8 mouse cellular contexts compared by ENCODE assay signal in genomic region chr12:80153687-80154326, GRCm38 (mm10). TPM values are rescaled to one million over a fixed set of nuclear protein-coding genes. Genes with fewer than 3 reads are reported as not detected.
DNase-seq lines count a peak whose midpoint lies in the region; ATAC-seq and TF ChIP-seq lines count a peak whose summit lies in the region.

No protein-coding gene starts in this region.

- H3K4me3 ChIP-seq in hindbrain, embryonic 14.5 days (replicated peaks; ENCODE audit: low read length) = no peak overlapping the region
- H3K4me3 ChIP-seq in hindbrain, embryonic 12.5 days = no peak overlapping the region
- H3K4me3 ChIP-seq in C2C12 (ENCODE audit: insufficient read depth, poor library complexity, severe bottlenecking) = no peak overlapping the region
- H3K4me3 ChIP-seq in neural tube, embryonic 11.5 days (ENCODE audit: low read depth, low read length) = no peak overlapping the region

- peak; percentile 17 for TF ChIP-seq CTCF in C2C12 (IDR thresholded peaks at IDR 0.05; ENCODE audit: control insufficient read depth, insufficient read depth, insufficient read length)

- H3K79me2 ChIP-seq in C2C12 (ENCODE audit: control insufficient read depth, insufficient read depth) = no peaks in the 10 kb centered on the region

- no peak overlapping the region for H3K27ac ChIP-seq in hindbrain, embryonic 14.5 days
- no peak overlapping the region for H3K27ac ChIP-seq in hindbrain, embryonic 12.5 days
- H3K27ac ChIP-seq in neural tube, embryonic 11.5 days (ENCODE audit: low read depth, low read length) = no peak overlapping the region

- ATAC-seq in hindbrain, embryonic 14.5 days (ENCODE audit: low FRiP score) = no peak
- no peak for ATAC-seq in hindbrain, embryonic 12.5 days (ENCODE audit: low FRiP score)
- ATAC-seq in common myeloid progenitor, adult 5-6 weeks (replicated peaks; ENCODE audit: low read depth, poor library complexity, severe bottlenecking) = peak; percentile 74
- ATAC-seq in neural tube, embryonic 11.5 days (ENCODE audit: insufficient read depth, low FRiP score, low TSS enrichment) = no peak

- H3K4me2 ChIP-seq in hindbrain, embryonic 14.5 days (replicated peaks) = no peak overlapping the region
- H3K4me2 ChIP-seq in hindbrain, embryonic 12.5 days (replicated peaks) = no peak overlapping the region
- H3K4me2 ChIP-seq in neural tube, embryonic 11.5 days (ENCODE audit: low read depth) = no peak overlapping the region

- H3K36me3 ChIP-seq in hindbrain, embryonic 14.5 days (replicated peaks; ENCODE audit: control insufficient read depth, insufficient read depth) = no peaks in the 10 kb centered on the region
- H3K36me3 ChIP-seq in hindbrain, embryonic 12.5 days = no peaks in the 10 kb centered on the region
- no peaks in the 10 kb centered on the region for H3K36me3 ChIP-seq in C2C12 (ENCODE audit: control insufficient read depth, insufficient read depth)
- H3K36me3 ChIP-seq in neural tube, embryonic 11.5 days (ENCODE audit: control insufficient read depth, insufficient read depth, low read length) = no peaks in the 10 kb centered on the region

- H3K9me3 ChIP-seq in hindbrain, embryonic 14.5 days (ENCODE audit: control insufficient read depth, low read length) = no peaks in the 10 kb centered on the region
- H3K9me3 ChIP-seq in hindbrain, embryonic 12.5 days (replicated peaks) = 0 out of 2 replicates have a peak, but pooled peaks cover 3% of the 10 kb centered on the region
- H3K9me3 ChIP-seq in neural tube, embryonic 11.5 days (ENCODE audit: control insufficient read depth, low read length) = no peaks in the 10 kb centered on the region

- 46% methylated on average over 10 of the region's 10 CpGs for WGBS in hindbrain, embryonic 14.5 days
- 40% methylated on average over 10 of the region's 10 CpGs for WGBS in hindbrain, embryonic 12.5 days
- WGBS in neural tube, embryonic 11.5 days = 43% methylated on average over 10 of the region's 10 CpGs

- H3K27me3 ChIP-seq in hindbrain, embryonic 14.5 days (ENCODE audit: control insufficient read depth, insufficient read depth, low read length) = no peaks in the 10 kb centered on the region
- H3K27me3 ChIP-seq in hindbrain, embryonic 12.5 days = no peaks in the 10 kb centered on the region
- no peaks in the 10 kb centered on the region for H3K27me3 ChIP-seq in C2C12 (ENCODE audit: control insufficient read depth, insufficient read depth, insufficient read length)
- no peaks in the 10 kb centered on the region for H3K27me3 ChIP-seq in neural tube, embryonic 11.5 days (ENCODE audit: control insufficient read depth, insufficient read depth, low read length)

- H3K79me3 ChIP-seq in C2C12 (ENCODE audit: low read depth) = no peaks in the 10 kb centered on the region

- no peak overlapping the region for H3ac ChIP-seq in C2C12 (ENCODE audit: control insufficient read depth, insufficient read length, low read depth)

- intact Hi-C loops in left cerebral cortex, postnatal 4 days (cut with DNase I) = no loop called here

- no peak overlapping the region for H3K9ac ChIP-seq in hindbrain, embryonic 14.5 days
- H3K9ac ChIP-seq in hindbrain, embryonic 12.5 days = no peak overlapping the region
- no peak overlapping the region for H3K9ac ChIP-seq in neural tube, embryonic 11.5 days (ENCODE audit: low read length)

- no peaks in the 10 kb centered on the region for H3K4me1 ChIP-seq in hindbrain, embryonic 14.5 days (replicated peaks; ENCODE audit: control insufficient read depth, insufficient read depth, low read length)
- H3K4me1 ChIP-seq in hindbrain, embryonic 12.5 days = no peaks in the 10 kb centered on the region
- H3K4me1 ChIP-seq in neural tube, embryonic 11.5 days (ENCODE audit: control insufficient read depth, insufficient read depth, low read length) = no peaks in the 10 kb centered on the region

- peak; percentile 71 for DNase-seq in hindbrain, embryonic 14.5 days (ENCODE audit: low spot score)
- peak; percentile 84 for DNase-seq in NIH3T3 (ENCODE audit: low read depth)
- peak; percentile 68 for DNase-seq in left cerebral cortex, postnatal 4 days
- DNase-seq in neural tube, embryonic 11.5 days (ENCODE audit: low spot score) = peak; percentile 65
- DNase-seq in ovary, adult 18-20 months (ENCODE audit: low spot score) = no peak

TF ChIP-seq in C2C12, 6 proteins besides CTCF, POLR2A, EP300 and RAD21:
- no peak for TF ChIP-seq MYOG (IDR thresholded peaks at IDR 0.05; ENCODE audit: control insufficient read depth, extremely low read depth, insufficient read length)
- TF ChIP-seq MAX (IDR thresholded peaks at IDR 0.05) = no peak
- no peak for TF ChIP-seq FOSL1 (IDR thresholded peaks at IDR 0.05; ENCODE audit: insufficient read depth, low read length, poor library complexity, severe bottlenecking)
- no peak for TF ChIP-seq USF1 (IDR thresholded peaks at IDR 0.05; ENCODE audit: low read depth)
- TF ChIP-seq MYOD1 (IDR thresholded peaks at IDR 0.05; ENCODE audit: control insufficient read depth, insufficient read length, low read depth) = no peak
- no peak for TF ChIP-seq CEBPB (IDR thresholded peaks at IDR 0.05; ENCODE audit: low read depth)

RNA-seq across cellular contexts. Expression of gene Zfp36l1, which starts 41.0 kb away (rescaled TPM):
- 47.7 and 48.8 TPM in 2 replicates for polyA plus RNA-seq in hindbrain, embryonic 14.5 days (2014; fragmentation: Nextera tagmentation; extraction: Ambion mirVana)
- polyA plus RNA-seq in hindbrain, embryonic 12.5 days (2016; fragmentation: Nextera tagmentation; extraction: Ambion mirVana) = 87.2 and 92.3 TPM in 2 replicates
- polyA plus RNA-seq in C2C12 (2012; fragmentation: generic; extraction: Trizol) = 4.7 TPM
- 14.5 and 17.7 TPM in 2 replicates for total RNA-seq in common myeloid progenitor, adult 5-6 weeks (2017)
- 10 to 100 TPM; 47.2 to 54.4 TPM for total RNA-seq in left cerebral cortex, postnatal 4 days (2021)
- polyA plus RNA-seq in neural tube, embryonic 11.5 days (2014; fragmentation: Nextera tagmentation; extraction: Ambion mirVana) = 135 and 139 TPM in 2 replicates
